16 mouse cellular contexts compared by ENCODE assay signal in genomic region chr3:143087786-143088185, GRCm38 (mm10).
DNase-seq lines count a peak whose midpoint lies in the region.
"Had no signal": no experiment of that assay in that cellular context is flagged by ENCODE, and none has a peak within 500 bp of the region (broad histone marks: within the 10 kb centered on the region; RNA-seq: fewer than 3 reads in every experiment).

No protein-coding gene starts in this region.

- DNase-seq in adrenal gland, adult (ENCODE audit: inconsistent age in 2 of 2, low spot score in 1 of 2), result peak; percentile 63 to 73
- DNase-seq in adrenal gland, adult 8-10 months, result no peak
- peak; percentile 81 for DNase-seq in heart, adult 11 months
- no peak for DNase-seq in heart, adult 18-20 months
- peak; percentile 21 for DNase-seq in testis, postnatal 14 days (ENCODE audit: low spot score)
- DNase-seq in testis, postnatal 10 days (ENCODE audit: low spot score), result no peak
- no peak for DNase-seq in left cerebral cortex, postnatal 36 days (ENCODE audit: low spot score in 2 of 2)
- no peak for DNase-seq in left cerebral cortex, adult 18-20 months (ENCODE audit: low spot score in 2 of 2)
- DNase-seq: cerebellum, adult 11 months; cerebellum, adult 2 months; cerebellum, adult 9-11 months; gastrocnemius, adult 2 months; gastrocnemius, postnatal 14 days; heart, adult 2 months; heart, postnatal 14 days; kidney, adult 2 months had no signal

- intact Hi-C loops in left cerebral cortex, postnatal 36 days (cut with DNase I), result no loop called here

Comparison
In these comparisons a context has a peak if more than half of its experiments do, and no peak if none do; other contexts are left out.
1. DNase-seq: peak in adrenal gland, adult (2 of 2), heart, adult 11 months (single experiment) and testis, postnatal 14 days (single experiment); none in adrenal gland, adult 8-10 months (single experiment), heart, adult 18-20 months (0 of 2), testis, postnatal 10 days (single experiment), left cerebral cortex, postnatal 36 days (0 of 2) and left cerebral cortex, adult 18-20 months (0 of 2).